Mouse (Mus musculus): ENCODE measurements around the gene Map3k10.
"Not testable (repeated sequence)": the region's sequence is repeated elsewhere in the genome, so short reads cannot be mapped to it uniquely, and the experiment has no call there.

The Map3k10 gene

DNA sequence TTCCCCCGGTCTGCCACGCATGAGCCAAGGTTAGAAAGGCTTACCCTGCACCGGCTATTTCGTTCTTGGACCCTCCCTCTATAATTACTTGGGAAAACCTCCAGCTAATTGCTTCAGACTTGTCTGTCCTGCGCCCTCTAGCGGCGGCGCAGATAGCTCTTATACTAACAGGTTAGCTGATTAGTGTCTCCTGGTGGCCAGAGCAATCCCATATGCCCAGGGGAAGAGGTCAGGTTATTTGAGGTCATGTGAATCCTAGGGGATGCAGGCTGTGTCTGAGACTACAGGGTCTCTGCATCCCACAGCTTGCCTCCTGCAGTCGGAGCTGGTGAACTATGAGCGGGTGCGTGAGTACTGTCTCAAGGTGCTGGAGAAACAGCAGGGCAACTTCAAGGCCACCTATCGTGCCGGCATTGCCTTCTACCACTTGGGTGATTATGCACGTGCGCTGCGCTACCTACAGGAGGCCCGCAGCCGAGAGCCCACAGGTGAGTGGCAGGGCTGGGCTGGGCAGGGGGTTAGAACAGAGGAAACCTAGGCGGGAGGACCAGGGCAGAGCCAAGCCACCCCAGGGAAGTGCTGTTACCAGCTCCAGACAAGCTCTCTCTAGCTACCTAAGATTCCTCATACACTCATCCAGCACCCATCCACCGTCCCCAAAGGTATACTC, 19.7 kb downstream of the Map3k10 start:
- peak; percentile 65 for DNase-seq

GRCm38 (mm10) chr7:27653681-27654437, 20.5 kb downstream of the Map3k10 start, which contains the start of gene Ttc9b:
Ttc9b (plus strand) TSS chr7:27653915.
- DNase-seq = peak; percentile 87

GRCm38 (mm10) chr7:27650949-27651348, 23.4 kb downstream of the Map3k10 start:
- peak; percentile 74 for DNase-seq

GRCm38 (mm10) chr7:27649723-27650122, 24.7 kb downstream of the Map3k10 start:
- DNase-seq = no peak

DNA sequence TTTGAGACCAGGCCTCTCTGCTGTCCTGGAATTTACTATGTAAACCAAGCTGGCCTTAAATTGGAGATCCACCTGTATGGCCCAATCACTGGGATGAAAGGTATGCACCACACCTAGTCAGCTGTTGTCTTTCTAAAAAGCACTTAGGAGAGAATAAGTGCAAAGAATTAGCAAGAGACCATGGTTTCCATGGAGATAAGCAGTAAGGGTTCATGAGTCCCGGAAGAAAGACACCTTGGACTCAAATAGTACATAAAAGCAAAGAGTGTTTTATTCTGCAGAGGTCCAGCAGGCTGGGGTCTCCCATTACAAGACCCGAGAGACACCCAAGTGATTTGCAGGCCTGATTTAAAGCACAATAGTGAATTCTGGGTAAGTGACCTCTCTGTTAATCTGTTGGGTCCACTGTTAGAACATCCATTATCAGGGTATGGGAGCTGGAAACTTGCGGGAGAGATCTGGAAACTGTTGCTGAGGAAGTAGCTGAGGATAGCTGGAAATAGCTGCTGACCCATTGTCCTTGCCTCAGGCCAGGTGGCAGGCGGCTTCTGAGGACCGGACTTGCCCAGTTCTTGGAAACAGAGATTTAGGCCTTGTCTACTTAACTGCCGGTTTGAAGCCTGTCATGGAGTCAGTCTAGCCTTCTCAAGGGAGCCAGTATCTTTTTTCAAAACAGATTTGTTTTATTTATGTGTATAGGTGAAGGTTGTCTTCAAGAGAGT, 27.0 kb downstream of the Map3k10 start:
- no peak for DNase-seq

DNA sequence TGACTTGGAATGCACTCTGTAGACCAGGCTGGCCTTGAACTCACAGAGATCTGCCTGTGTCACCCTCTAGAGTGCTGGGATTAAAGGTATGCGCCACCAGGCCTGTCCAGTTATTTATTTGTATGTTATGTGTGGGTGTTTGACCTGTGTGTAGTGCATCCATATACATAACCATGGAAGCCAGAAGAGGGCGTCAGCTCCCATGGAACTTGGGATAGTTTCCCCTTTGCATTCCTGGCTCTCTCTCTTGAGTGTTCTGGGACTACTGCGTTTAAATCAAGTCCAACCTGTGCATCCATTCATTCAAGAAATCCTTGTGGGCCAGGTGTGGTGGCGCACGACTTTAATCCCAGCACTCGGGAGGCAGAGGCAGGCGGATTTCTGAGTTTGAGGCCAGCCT, 27.9 kb downstream of the Map3k10 start:
- DNase-seq = no peak

- DNase-seq = no peak
These were observed 29.9 kb downstream of the Map3k10 start for GRCm38 (mm10) chr7:27644471-27644870.

DNA sequence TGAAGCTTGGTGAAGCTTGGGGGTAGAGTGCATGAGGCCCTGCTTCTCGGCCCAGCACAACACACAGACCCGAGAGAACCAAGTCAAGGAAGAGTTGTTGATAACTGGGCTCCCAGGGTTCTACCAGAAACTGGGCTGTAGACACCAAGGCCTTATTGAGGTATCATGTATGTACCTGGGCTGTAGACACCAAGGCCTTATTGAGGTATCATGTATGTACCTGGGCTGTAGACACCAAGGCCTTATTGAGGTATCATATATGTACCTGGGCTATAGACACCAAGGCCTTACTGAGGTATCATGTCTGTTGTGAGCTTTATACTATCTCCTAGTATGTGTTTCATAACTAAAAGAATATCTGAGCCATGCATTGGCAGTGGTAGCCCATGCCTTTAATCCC, 39.3 kb downstream of the Map3k10 start:
- not testable (repeated sequence) for DNase-seq

- DNase-seq = no peak
These were observed 39.7 kb downstream of the Map3k10 start for GRCm38 (mm10) chr7:27634691-27635090.

- no peak for DNase-seq
These were observed 41.2 kb downstream of the Map3k10 start for GRCm38 (mm10) chr7:27633166-27633565.

- no peak for DNase-seq
These were observed 43.0 kb downstream of the Map3k10 start for GRCm38 (mm10) chr7:27631439-27631838.

DNA sequence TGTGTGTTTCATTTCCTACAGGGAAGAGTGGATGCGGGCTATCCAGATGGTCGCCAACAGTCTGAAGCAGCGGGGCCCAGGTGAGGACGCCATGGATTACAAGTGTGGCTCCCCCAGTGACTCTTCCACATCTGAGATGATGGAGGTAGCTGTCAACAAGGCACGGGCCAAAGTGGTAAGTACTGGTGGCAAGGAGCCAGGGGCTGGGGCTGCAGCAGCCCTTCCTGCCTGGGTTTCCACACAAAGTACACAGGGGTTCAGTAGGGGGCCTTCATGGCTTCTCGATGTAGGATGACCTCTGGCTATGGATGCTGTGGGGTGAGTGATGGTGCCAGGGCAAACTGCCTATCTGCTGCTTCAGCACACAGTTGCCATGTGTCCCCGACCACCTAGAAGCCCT, 45.6 kb downstream of the Map3k10 start:
- DNase-seq = not testable (repeated sequence)

GRCm38 (mm10) chr7:27628190-27628589, 46.2 kb downstream of the Map3k10 start:
- DNase-seq = no peak

DNA sequence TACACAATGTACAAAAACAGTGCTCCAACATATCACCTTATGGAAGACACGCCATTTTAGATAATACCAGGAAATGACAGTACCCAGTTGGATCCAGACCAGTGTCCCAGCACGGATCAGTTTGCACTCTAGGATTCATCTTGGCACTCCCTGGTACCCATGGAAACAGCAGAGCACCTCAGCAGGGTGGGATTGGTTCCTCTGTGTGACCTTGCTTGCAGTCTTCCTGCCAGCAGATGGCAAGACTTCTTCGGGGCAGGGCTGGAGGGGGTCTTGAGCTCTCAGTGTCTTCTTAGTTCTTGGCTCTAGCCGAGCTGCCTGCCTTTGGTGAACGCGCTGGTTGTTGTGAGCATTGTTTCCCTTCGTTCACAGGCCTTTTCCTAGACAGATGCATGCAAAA, 46.7 kb downstream of the Map3k10 start:
- no peak for DNase-seq

DNA sequence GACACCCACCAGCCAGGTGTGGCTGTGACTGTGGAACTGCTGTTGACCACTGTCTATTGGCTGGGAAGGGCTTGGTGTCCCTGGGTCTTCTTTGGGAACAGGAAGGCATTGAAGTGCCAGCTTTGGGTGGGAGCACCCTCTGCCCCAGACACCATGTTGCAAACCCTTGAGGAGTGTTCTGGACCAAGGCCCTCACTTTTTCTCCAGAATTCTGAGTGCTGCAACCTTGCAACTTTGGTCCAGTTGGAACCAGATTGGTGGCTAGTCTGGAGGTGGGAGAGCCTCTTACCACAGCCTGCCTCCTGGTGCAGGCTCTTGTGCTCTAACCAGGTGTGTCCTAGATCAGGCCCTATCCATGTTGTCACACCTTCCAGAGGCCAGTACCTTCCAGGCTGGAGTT, 49.4 kb downstream of the Map3k10 start:
- DNase-seq = no peak

- DNase-seq = no peak
These were observed 52.2 kb downstream of the Map3k10 start for GRCm38 (mm10) chr7:27622234-27622633.

- no peak for DNase-seq
These were observed 53.4 kb downstream of the Map3k10 start for GRCm38 (mm10) chr7:27621028-27621427.

DNA sequence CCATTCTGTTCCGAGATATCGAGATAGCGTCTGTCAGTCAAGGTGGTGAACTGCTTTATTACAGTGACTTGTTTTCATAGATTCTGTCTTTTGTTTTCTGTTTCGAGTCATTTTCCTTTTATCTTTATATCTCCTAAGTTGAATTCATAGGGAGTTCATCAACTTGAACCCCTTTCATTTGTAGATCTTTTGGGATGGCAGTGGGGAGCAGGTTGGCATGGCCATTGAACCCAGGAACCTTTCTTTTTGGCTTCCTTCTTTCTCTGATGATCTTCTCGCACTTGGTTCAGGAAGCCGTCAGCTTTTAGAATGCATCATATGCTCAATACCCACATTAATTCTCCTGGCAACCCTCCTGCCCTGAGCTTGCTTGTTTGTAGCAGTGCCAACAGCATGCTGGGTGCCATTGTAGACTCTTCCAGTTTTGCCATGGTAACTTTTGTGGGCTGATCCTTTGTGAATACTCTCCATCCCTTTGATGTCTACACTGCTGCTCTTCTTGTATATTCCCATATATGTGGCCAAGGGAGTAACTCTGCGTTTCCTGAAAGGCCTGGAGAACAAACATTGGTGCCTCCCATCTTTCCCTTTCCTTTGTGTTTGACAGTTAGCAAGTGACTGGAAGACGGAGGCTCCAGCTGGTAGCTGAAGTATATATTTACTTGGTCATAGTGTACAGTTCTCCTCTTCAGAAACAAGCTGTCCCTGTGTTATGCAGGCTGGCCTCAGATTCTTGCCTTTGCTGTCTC, 60.5 kb downstream of the Map3k10 start:
- DNase-seq = no peak

DNA sequence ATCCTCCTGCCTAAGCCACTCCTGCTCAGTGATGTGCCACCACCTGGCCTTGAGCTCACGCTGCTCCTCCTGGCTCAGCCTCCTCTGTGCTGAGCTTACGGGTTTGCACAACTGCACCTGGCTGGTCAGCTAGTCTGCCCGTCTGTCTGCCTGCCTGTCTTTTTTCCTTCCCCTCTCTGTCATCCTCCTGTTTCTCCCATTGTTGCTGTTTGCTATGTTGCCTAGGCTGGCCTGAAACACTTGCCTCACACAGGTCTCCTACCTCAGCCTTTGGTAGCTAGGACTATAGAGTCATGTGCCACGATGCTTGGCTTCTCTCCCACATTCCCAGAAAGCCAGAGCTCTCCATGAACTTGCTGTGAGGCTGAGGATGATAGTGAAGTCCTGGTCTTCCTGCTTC, 61.5 kb downstream of the Map3k10 start:
- no peak for DNase-seq

GRCm38 (mm10) chr7:27610871-27611270, 63.5 kb downstream of the Map3k10 start:
- DNase-seq = no peak

DNA sequence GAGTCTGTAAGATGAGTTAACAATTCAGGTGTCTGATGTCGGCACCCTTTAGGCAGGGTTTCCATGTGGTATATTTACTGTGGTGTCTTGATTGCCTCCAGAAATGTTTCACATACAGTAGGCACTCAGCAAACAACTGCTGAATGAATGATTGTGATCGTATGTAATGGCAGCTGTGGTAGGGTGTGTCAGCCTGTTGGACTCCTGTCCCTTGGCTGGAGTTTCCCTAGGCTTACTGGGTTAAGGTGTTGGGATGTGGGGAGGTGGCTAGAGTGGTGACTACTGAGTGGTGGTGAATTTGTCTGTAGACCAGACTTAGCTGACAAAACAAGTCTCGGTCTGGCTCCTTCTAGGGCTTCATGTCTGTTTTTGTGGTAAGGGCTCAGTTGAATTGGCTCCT, 64.0 kb downstream of the Map3k10 start:
- DNase-seq = no peak

GRCm38 (mm10) chr7:27609688-27610087, 64.7 kb downstream of the Map3k10 start:
- no peak for DNase-seq

DNA sequence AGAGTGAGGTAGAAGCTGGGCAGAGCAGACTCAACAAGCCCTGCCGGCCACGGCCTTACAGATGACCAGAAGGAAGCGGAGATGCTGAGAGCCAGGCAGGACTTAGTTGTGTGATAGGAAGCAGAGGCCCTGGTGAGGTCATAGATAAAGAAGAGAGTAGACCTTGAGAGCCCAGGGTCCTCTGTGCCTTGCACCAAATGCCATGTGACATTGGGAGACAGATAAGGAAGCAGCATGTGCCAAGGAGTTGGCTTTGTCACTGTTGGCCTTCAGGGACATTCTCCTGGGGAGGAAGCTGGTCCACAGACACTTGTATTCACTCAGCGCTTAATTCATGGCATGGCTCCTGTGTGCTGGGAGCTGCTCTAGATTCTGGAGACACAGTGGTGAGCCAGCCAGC, 65.1 kb downstream of the Map3k10 start:
- no peak for DNase-seq
